Comparison of ENCODE assay signal across 12 mouse cellular contexts in genomic region chr15:77833731-77834130, GRCm38 (mm10). TPM values are rescaled to one million over a fixed set of nuclear protein-coding genes. Genes with fewer than 3 reads are reported as not detected.
DNase-seq lines count a peak whose midpoint lies in the region; ATAC-seq lines count a peak whose summit lies in the region.
"Had no signal": no experiment of that assay in that cellular context is flagged by ENCODE, and none has a peak within 500 bp of the region (broad histone marks: within the 10 kb centered on the region; RNA-seq: fewer than 3 reads in every experiment).

No protein-coding gene starts in this region.

- no peak for ATAC-seq in kidney, embryonic 16.5 days (ENCODE audit: low FRiP score, low TSS enrichment)
- no peak for ATAC-seq in embryonic facial prominence, embryonic 13.5 days (ENCODE audit: insufficient number of reproducible peaks, insufficient read depth, low FRiP score, low TSS enrichment, low read depth)
- no peak for ATAC-seq in liver, embryonic 16.5 days (ENCODE audit: low read depth)
- no peak for ATAC-seq in neural tube, embryonic 15.5 days (ENCODE audit: low FRiP score)

- 62% methylated on average over 6 of the region's 6 CpGs for WGBS in kidney, embryonic 16.5 days
- WGBS in embryonic facial prominence, embryonic 13.5 days, result 78% methylated on average over 6 of the region's 6 CpGs
- WGBS in liver, embryonic 16.5 days (ENCODE audit: insufficient replicate concordance), result 67% methylated on average over 6 of the region's 6 CpGs
- 87% methylated on average over 6 of the region's 6 CpGs for WGBS in neural tube, embryonic 15.5 days

- peaks cover 91% of the 10 kb centered on the region for H3K4me1 ChIP-seq in kidney, embryonic 16.5 days (ENCODE audit: insufficient read depth, low read length)
- H3K4me1 ChIP-seq in embryonic facial prominence, embryonic 13.5 days, result peaks cover 51% of the 10 kb centered on the region
- H3K4me1 ChIP-seq in liver, embryonic 16.5 days (ENCODE audit: control insufficient read depth, low read depth, low read length), result peaks cover 90% of the 10 kb centered on the region
- peaks cover 29% of the 10 kb centered on the region for H3K4me1 ChIP-seq in neural tube, embryonic 15.5 days

- H3K9ac ChIP-seq in kidney, embryonic 16.5 days (replicated peaks; ENCODE audit: low read length), result no peak overlapping the region
- peak overlapping the region; percentile 6; the same call in 1 of the 2 replicates for H3K9ac ChIP-seq in embryonic facial prominence, embryonic 13.5 days
- no peak overlapping the region for H3K9ac ChIP-seq in liver, embryonic 16.5 days (ENCODE audit: low read depth, low read length)
- H3K9ac ChIP-seq in neural tube, embryonic 15.5 days (replicated peaks), result no peak overlapping the region
- H3K9ac ChIP-seq: limb, embryonic 13.5 days had no signal

- DNase-seq in adrenal gland, adult 2 months, result peak; percentile 11
- DNase-seq in adrenal gland, postnatal 4 days (ENCODE audit: low spot score in 2 of 2), result no peak
- no peak for DNase-seq in kidney, postnatal 25 days
- DNase-seq in left cerebral cortex, adult 8-10 months (ENCODE audit: low spot score in 2 of 2), result no peak
- DNase-seq: adrenal gland, postnatal 36 days; gastrocnemius, postnatal 14 days; midbrain, embryonic 14.5 days had no signal

- H3K9me3 ChIP-seq in kidney, embryonic 16.5 days (ENCODE audit: low read length), result no peaks in the 10 kb centered on the region
- no peaks in the 10 kb centered on the region for H3K9me3 ChIP-seq in embryonic facial prominence, embryonic 13.5 days
- no peaks in the 10 kb centered on the region for H3K9me3 ChIP-seq in liver, embryonic 16.5 days (replicated peaks; ENCODE audit: control insufficient read depth, low read length)
- H3K9me3 ChIP-seq in neural tube, embryonic 15.5 days (replicated peaks), result no peaks in the 10 kb centered on the region
- H3K9me3 ChIP-seq: limb, embryonic 13.5 days had no signal

- H3K4me3 ChIP-seq in kidney, embryonic 16.5 days (ENCODE audit: low read length), result no peak overlapping the region
- no peak overlapping the region for H3K4me3 ChIP-seq in embryonic facial prominence, embryonic 13.5 days
- no peak overlapping the region for H3K4me3 ChIP-seq in liver, embryonic 16.5 days (ENCODE audit: low read depth, low read length)
- no peak overlapping the region for H3K4me3 ChIP-seq in neural tube, embryonic 15.5 days (replicated peaks)
- H3K4me3 ChIP-seq: limb, embryonic 13.5 days had no signal

- peaks cover 7% of the 10 kb centered on the region; the same call in 1 of the 2 replicates for H3K36me3 ChIP-seq in kidney, embryonic 16.5 days (ENCODE audit: insufficient read depth, low read length)
- no peaks in the 10 kb centered on the region for H3K36me3 ChIP-seq in embryonic facial prominence, embryonic 13.5 days
- H3K36me3 ChIP-seq in liver, embryonic 16.5 days (ENCODE audit: control insufficient read depth, insufficient read depth), result peaks cover 4% of the 10 kb centered on the region
- 0 out of 2 replicates have a peak, but pooled peaks cover 3% of the 10 kb centered on the region for H3K36me3 ChIP-seq in neural tube, embryonic 15.5 days

- no peaks in the 10 kb centered on the region for H3K27me3 ChIP-seq in kidney, embryonic 16.5 days (ENCODE audit: insufficient read depth, low read length)
- no peaks in the 10 kb centered on the region for H3K27me3 ChIP-seq in embryonic facial prominence, embryonic 13.5 days
- no peaks in the 10 kb centered on the region for H3K27me3 ChIP-seq in liver, embryonic 16.5 days (ENCODE audit: control insufficient read depth, insufficient read depth, low read depth, low read length)
- no peaks in the 10 kb centered on the region for H3K27me3 ChIP-seq in neural tube, embryonic 15.5 days (replicated peaks)
- H3K27me3 ChIP-seq: limb, embryonic 13.5 days had no signal

- H3K4me2 ChIP-seq in kidney, embryonic 16.5 days (replicated peaks; ENCODE audit: low read depth, low read length), result no peak overlapping the region
- H3K4me2 ChIP-seq in embryonic facial prominence, embryonic 13.5 days, result no peak overlapping the region
- H3K4me2 ChIP-seq in liver, embryonic 16.5 days (ENCODE audit: low read depth, low read length), result 0 out of 2 replicates have a peak overlapping the region, but pooled peaks have one; percentile 8
- no peak overlapping the region for H3K4me2 ChIP-seq in neural tube, embryonic 15.5 days
- H3K4me2 ChIP-seq: limb, embryonic 13.5 days had no signal

- H3K27ac ChIP-seq in kidney, embryonic 16.5 days (ENCODE audit: low read length), result peak overlapping the region; percentile 84
- H3K27ac ChIP-seq in embryonic facial prominence, embryonic 13.5 days, result no peak overlapping the region; the same call in 1 of the 2 replicates
- H3K27ac ChIP-seq in liver, embryonic 16.5 days (ENCODE audit: low read length), result peak overlapping the region; percentile 47; the same call in 1 of the 2 replicates
- H3K27ac ChIP-seq in neural tube, embryonic 15.5 days (replicated peaks), result no peak overlapping the region

RNA-seq across cellular contexts. Expression of gene Myh9, which starts 8.2 kb away (rescaled TPM):
- total RNA-seq in adrenal gland, adult 2 months (2021), result 100 to 1,000 TPM; 280 to 306 TPM
- 45.4 and 51.9 TPM in 2 replicates for polyA plus RNA-seq in adrenal gland, adult 2 months (2012; rRNA removed)
- total RNA-seq in adrenal gland, postnatal 4 days (2021), result 100 to 1,000 TPM; 251 to 311 TPM
- polyA plus RNA-seq in kidney, embryonic 16.5 days (2015; fragmentation: Nextera tagmentation; extraction: Ambion mirVana), result 55.4 and 64.5 TPM in 2 replicates
- polyA plus RNA-seq in embryonic facial prominence, embryonic 13.5 days (2015; fragmentation: Nextera tagmentation; extraction: Ambion mirVana), result 36.2 and 41.0 TPM in 2 replicates
- 19.7 and 21.9 TPM in 2 replicates for polyA plus RNA-seq in liver, embryonic 16.5 days (2015; fragmentation: Nextera tagmentation; extraction: Ambion mirVana)
- 9.6 and 17.7 TPM in 2 replicates for polyA plus RNA-seq in neural tube, embryonic 15.5 days (2015; fragmentation: Nextera tagmentation; extraction: Ambion mirVana)
- 10 to 100 TPM; 65.9 to 77.7 (median 71.1) TPM for total RNA-seq in left cerebral cortex, adult 8-10 months (2022)

Comparison
In these comparisons a context has a peak if more than half of its experiments do, and no peak if none do; other contexts are left out.
1. H3K27ac ChIP-seq: peak in kidney, embryonic 16.5 days (single experiment) and liver, embryonic 16.5 days (single experiment); none in embryonic facial prominence, embryonic 13.5 days (single experiment) and neural tube, embryonic 15.5 days (single experiment).